Mouse (Mus musculus) forebrain, postnatal 0 days (tissue): Measurements from ENCODE around the gene Btf3. TPM values are rescaled to one million over a fixed set of nuclear protein-coding genes. Genes with fewer than 3 reads are reported as not detected.

Experiments used
- ATAC-seq: fragments of 200-750 bp; cut with Nextera tagmentation; 2 replicates; pipeline ENCODE4 v1.8.0; 2017; ENCODE audit warnings: mild to moderate bottlenecking, moderate library complexity
- DNase-seq: peaks from one replicate; pipeline ENCODE4 v3.0.0-alpha.2; 2015
- H3K27ac ChIP-seq: fragments of 300-500 bp; sonication (generic); 2 replicates; pipeline ENCODE4 v1.5.1; 2014; ENCODE audit warnings: low read depth, mild to moderate bottlenecking, antibody characterized with exemption, low read length, moderate library complexity, mixed read lengths
- H3K27me3 ChIP-seq: fragments of 300-500 bp; sonication (generic); 2 replicates; pipeline ENCODE4 v1.6.1; 2014; ENCODE audit warnings: mild to moderate bottlenecking, low read length, mixed read lengths; ENCODE audit not compliant: insufficient read depth
- H3K36me3 ChIP-seq: fragments of 300-500 bp; sonication (generic); 2 replicates; pipeline ENCODE4 v1.6.1; 2014; ENCODE audit warnings: mild to moderate bottlenecking, moderate library complexity; ENCODE audit not compliant: insufficient read depth
- H3K4me1 ChIP-seq: fragments of 300-500 bp; sonication (generic); 2 replicates; pipeline ENCODE4 v1.6.1; 2014; ENCODE audit warnings: antibody characterized with exemption; ENCODE audit not compliant: insufficient read depth
- H3K4me2 ChIP-seq: fragments of 300-500 bp; sonication (generic); 2 replicates; pipeline ENCODE4 v1.6.1; 2014; ENCODE audit warnings: low read depth, mild to moderate bottlenecking, moderate library complexity
- H3K4me3 ChIP-seq: fragments of 300-500 bp; sonication (generic); 2 replicates; pipeline ENCODE4 v1.5.1; 2014; ENCODE audit warnings: low read depth, low read length, mixed read lengths
- H3K9ac ChIP-seq: fragments of 300-500 bp; sonication (generic); 2 replicates; pipeline ENCODE4 v1.6.1; 2014; ENCODE audit warnings: mild to moderate bottlenecking
- H3K9me3 ChIP-seq: fragments of 300-500 bp; sonication (generic); 2 replicates; pipeline ENCODE4 v1.6.1; 2016; ENCODE audit warnings: low read length
- CTCF ChIP-seq: sonication (generic); IDR thresholded peaks from 2 replicates; pipeline ENCODE4 v1.5.1; 2016; ENCODE audit warnings: antibody characterized with exemption, control low read depth, low read depth
- WGBS: fragments of 180-500 bp; shearing (Covaris S2); extraction: QIAGEN DNeasy Blood & Tissue Kit; methylation state at CpG from one replicate; pipeline ENCODE4 v1.1.7; 2014; 5-methylcytosine and 5-hydroxymethylcytosine counted together
- polyA plus RNA-seq: library from polyadenylated mRNA; unstranded; fragments of >200 nt; fragmentation: Nextera tagmentation; extraction: Ambion mirVana; gene quantifications from 2 replicates; pipeline ENCODE4 v1.2.1, GENCODE M21; 2015
- total RNA-seq: library from RNA; depleted of rRNA; stranded (reverse); fragments of >200 nt; gene quantifications from 2 replicates; pipeline ENCODE4 v1.2.3, GENCODE M21; 2014

Btf3 gene
- total and polyA plus RNA-seq, 2 experiments from 2014 or later = 435 to 562 TPM

- H3K4me3 ChIP-seq = no peak overlapping the region
- 0 out of 2 replicates have a peak, but pooled peaks cover 4% of the 10 kb centered on the region for H3K4me1 ChIP-seq
- peaks cover 67% of the 10 kb centered on the region for H3K27me3 ChIP-seq
- 4% methylated on average over 23 of the region's 23 CpGs for WGBS
- DNase-seq (peak; percentile 5), ATAC-seq (no peak)
- H3K9ac ChIP-seq = no peak overlapping the region
- H3K36me3 ChIP-seq = no peaks in the 10 kb centered on the region
- no peaks in the 10 kb centered on the region for H3K9me3 ChIP-seq
- H3K4me2 ChIP-seq = no peak overlapping the region
- no peak overlapping the region for H3K27ac ChIP-seq
- TF ChIP-seq CTCF = no peak
These were observed 41.8 kb upstream of the Btf3 start for GRCm38 (mm10) chr13:98358424-98359181.

- peaks cover 66% of the 10 kb centered on the region for H3K27me3 ChIP-seq
- H3K4me3 ChIP-seq = no peak overlapping the region
- no peaks in the 10 kb centered on the region for H3K36me3 ChIP-seq
- H3K27ac ChIP-seq = no peak overlapping the region
- peak; percentile 52 for DNase-seq
- H3K4me1 ChIP-seq = 0 out of 2 replicates have a peak, but pooled peaks cover 4% of the 10 kb centered on the region
- no peak for ATAC-seq
- H3K9ac ChIP-seq = no peak overlapping the region
- no peaks in the 10 kb centered on the region for H3K9me3 ChIP-seq
- TF ChIP-seq CTCF = no peak
- no peak overlapping the region for H3K4me2 ChIP-seq
- 4% methylated on average over 18 of the region's 18 CpGs for WGBS
These were observed 40.9 kb upstream of the Btf3 start for GRCm38 (mm10) chr13:98357433-98358423.

- Histone ChIP-seq H3K27me3 (peaks cover 66% of the 10 kb centered on the region), H3K9ac (no peak overlapping the region), H3K9me3 (no peaks in the 10 kb centered on the region), H3K4me2 (no peak overlapping the region), H3K36me3 (no peaks in the 10 kb centered on the region), H3K4me1 (0 out of 2 replicates have a peak, but pooled peaks cover 4% of the 10 kb centered on the region), H3K4me3 (no peak overlapping the region), H3K27ac (no peak overlapping the region)
- 7% methylated on average over 6 of the region's 6 CpGs for WGBS
- TF ChIP-seq CTCF = no peak
- ATAC-seq (no peak), DNase-seq (peak; percentile 62)
These were observed 40.2 kb upstream of the Btf3 start for GRCm38 (mm10) chr13:98356973-98357425.

- no peak overlapping the region for H3K27ac ChIP-seq
- DNase-seq = peak; percentile 61
- no peak overlapping the region for H3K4me2 ChIP-seq
- 0 out of 2 replicates have a peak, but pooled peaks cover 4% of the 10 kb centered on the region for H3K4me1 ChIP-seq
- H3K36me3 ChIP-seq = no peaks in the 10 kb centered on the region
- H3K9ac ChIP-seq = no peak overlapping the region
- no peak for ATAC-seq
- 6% methylated on average over 9 of the region's 9 CpGs for WGBS
- peak overlapping the region; percentile 34; the same call in 1 of the 2 replicates for H3K4me3 ChIP-seq
- no peak for TF ChIP-seq CTCF
- peaks cover 69% of the 10 kb centered on the region for H3K27me3 ChIP-seq
- H3K9me3 ChIP-seq = no peaks in the 10 kb centered on the region
These were observed 39.6 kb upstream of the Btf3 start for GRCm38 (mm10) chr13:98356176-98356972.

- H3K4me3 ChIP-seq = peak overlapping the region; percentile 34
- WGBS = under 1% methylated on average over 52 of the region's 81 CpGs
- ATAC-seq (no peak), DNase-seq (peak; percentile 19)
- peak overlapping the region; percentile 55 for H3K4me2 ChIP-seq
- TF ChIP-seq CTCF = no peak
- H3K27me3 ChIP-seq = peaks cover 69% of the 10 kb centered on the region
- H3K9ac ChIP-seq = 0 out of 2 replicates have a peak overlapping the region, but pooled peaks have one; percentile 18
- H3K36me3 ChIP-seq = no peaks in the 10 kb centered on the region
- H3K4me1 ChIP-seq = 0 out of 2 replicates have a peak, but pooled peaks cover 4% of the 10 kb centered on the region
- H3K9me3 ChIP-seq = no peaks in the 10 kb centered on the region
- no peak overlapping the region for H3K27ac ChIP-seq
These were observed 38.8 kb upstream of the Btf3 start for GRCm38 (mm10) chr13:98355559-98356111.
